Mouse (Mus musculus) heart, postnatal 0 days (tissue): ENCODE results near the gene Clec4f. TPM values are rescaled to one million over a fixed set of nuclear protein-coding genes. Genes with fewer than 3 reads are reported as not detected.

Experiments used
- ATAC-seq: fragments of 200-750 bp; cut with Nextera tagmentation; 2 replicates; pipeline ENCODE4 v1.8.0; 2017; ENCODE audit warnings: low read depth, moderate number of reproducible peaks, moderate library complexity; ENCODE audit not compliant: insufficient read depth
- DNase-seq: peaks from one replicate; pipeline ENCODE4 v3.0.0-alpha.2; 2016; ENCODE audit warnings: low spot score
- H3K27ac ChIP-seq: fragments of 300-500 bp; sonication (generic); 2 replicates; pipeline ENCODE4 v1.5.1; 2014; ENCODE audit warnings: low read depth, mild to moderate bottlenecking
- H3K27me3 ChIP-seq: fragments of 300-500 bp; sonication (generic); 2 replicates; pipeline ENCODE4 v1.6.1; 2014; ENCODE audit warnings: low read length, mixed read lengths; ENCODE audit not compliant: control insufficient read depth, insufficient read depth
- H3K36me3 ChIP-seq: fragments of 300-500 bp; sonication (generic); replicated peaks from 2 replicates; pipeline ENCODE4 v1.6.1; 2014; ENCODE audit warnings: low read length, mixed read lengths; ENCODE audit not compliant: control insufficient read depth, insufficient read depth
- H3K4me1 ChIP-seq: fragments of 300-500 bp; sonication (generic); 2 replicates; pipeline ENCODE4 v1.6.1; 2014; ENCODE audit warnings: antibody characterized with exemption; ENCODE audit not compliant: control insufficient read depth, insufficient read depth
- H3K4me2 ChIP-seq: fragments of 300-500 bp; sonication (generic); 2 replicates; pipeline ENCODE4 v1.6.1; 2014; ENCODE audit warnings: low read depth, mild to moderate bottlenecking, low read length, moderate library complexity
- H3K4me3 ChIP-seq: fragments of 300-500 bp; sonication (generic); 2 replicates; pipeline ENCODE4 v1.5.1; 2014; ENCODE audit warnings: low read depth, low read length
- H3K9ac ChIP-seq: fragments of 300-500 bp; sonication (generic); replicated peaks from 2 replicates; pipeline ENCODE4 v1.6.1; 2014; ENCODE audit warnings: low read depth, low read length, mixed read lengths
- H3K9me3 ChIP-seq: fragments of 300-500 bp; sonication (generic); replicated peaks from 2 replicates; pipeline ENCODE4 v1.6.1; 2016; ENCODE audit warnings: low read length; ENCODE audit not compliant: control insufficient read depth
- CTCF ChIP-seq: IDR thresholded peaks from 2 replicates; pipeline ENCODE4 v1.5.1; 2016; ENCODE audit warnings: antibody characterized with exemption, control low read depth, low read depth
- EP300 ChIP-seq: IDR thresholded peaks from 2 replicates; pipeline ENCODE4 v1.6.1; 2016; ENCODE audit warnings: antibody characterized with exemption, low read depth
- WGBS: fragments of 180-500 bp; shearing (Covaris S2); extraction: QIAGEN DNeasy Blood & Tissue Kit; methylation state at CpG from one replicate; pipeline ENCODE4 v1.1.7; 2014; 5-methylcytosine and 5-hydroxymethylcytosine counted together
- polyA plus RNA-seq: library from polyadenylated mRNA; unstranded; fragments of >200 nt; fragmentation: Nextera tagmentation; extraction: Ambion mirVana; gene quantifications from 2 replicates; pipeline ENCODE4 v1.2.1, GENCODE M21; 2015
- total RNA-seq: library from RNA; depleted of rRNA; stranded (reverse); fragments of >200 nt; gene quantifications from 2 replicates; pipeline ENCODE4 v1.2.3, GENCODE M21; 2014; ENCODE audit warnings: low replicate concordance

Gene Clec4f
- total and polyA plus RNA-seq, 2 experiments from 2014 or later, result 0.59 TPM; not detected in 1

DNA sequence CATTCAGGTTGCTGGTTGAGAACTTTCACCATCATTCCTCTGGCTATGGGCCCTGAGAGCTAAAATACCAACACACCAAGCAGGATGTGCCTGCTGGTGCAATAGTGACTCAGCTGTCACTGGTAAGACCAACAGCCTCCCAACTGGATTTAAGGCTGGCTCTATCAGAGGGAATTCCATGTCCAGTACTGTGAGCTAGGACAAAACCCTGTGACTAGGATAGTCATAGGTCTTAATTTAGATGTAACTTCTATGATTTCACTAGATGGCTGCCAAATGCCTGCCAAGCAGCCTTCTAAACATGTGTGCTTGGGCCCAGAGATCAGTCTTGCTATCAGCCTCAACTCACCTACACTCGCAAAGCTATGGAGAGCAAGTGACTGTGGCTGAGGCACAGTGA, 43.0 kb downstream of the Clec4f start:
- WGBS, result 60% methylated on average over 1 of the region's 1 CpGs
- no peaks in the 10 kb centered on the region for H3K36me3 ChIP-seq
- no peak overlapping the region for H3K4me3 ChIP-seq
- no peaks in the 10 kb centered on the region for H3K4me1 ChIP-seq
- TF ChIP-seq EP300 (no peak), CTCF (no peak)
- no peaks in the 10 kb centered on the region for H3K9me3 ChIP-seq
- no peak overlapping the region for H3K27ac ChIP-seq
- DNase-seq (no peak), ATAC-seq (peak; percentile 27; the same call in 1 of the 2 replicates)
- H3K9ac ChIP-seq, result no peak overlapping the region
- peaks cover 6% of the 10 kb centered on the region; the same call in 1 of the 2 replicates for H3K27me3 ChIP-seq
- no peak overlapping the region for H3K4me2 ChIP-seq

DNA sequence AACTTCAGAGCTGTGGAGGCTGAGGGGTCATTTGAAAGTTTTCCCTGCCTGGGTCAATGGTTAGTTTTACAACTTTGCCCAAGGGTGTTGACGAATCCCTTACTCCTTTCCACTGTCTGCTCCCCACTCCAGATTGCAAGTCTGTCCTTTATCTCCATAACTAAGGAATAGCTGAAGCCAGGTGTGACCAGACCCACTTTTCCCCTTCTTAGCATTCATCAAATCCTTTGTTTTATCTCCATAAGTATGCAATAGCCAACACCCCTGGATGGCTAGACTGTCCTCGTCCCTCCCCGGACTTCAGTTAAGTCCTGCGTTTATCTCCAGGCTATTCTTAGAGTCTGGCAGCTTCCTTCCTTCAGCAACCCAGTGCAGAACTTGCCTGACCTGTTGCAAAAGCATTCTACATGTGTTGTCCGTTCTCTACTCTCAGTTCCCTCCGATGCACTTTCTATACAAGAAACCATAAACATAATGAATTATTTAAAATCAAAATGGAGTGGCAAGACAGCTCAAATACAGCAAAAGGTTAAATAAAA, 56.3 kb downstream of the Clec4f start:
- Histone ChIP-seq H3K9me3 (no peaks in the 10 kb centered on the region), H3K4me2 (peak overlapping the region; percentile 54; the same call in 1 of the 2 replicates), H3K9ac (no peak overlapping the region), H3K27ac (peak overlapping the region; percentile 36), H3K27me3 (no peaks in the 10 kb centered on the region), H3K4me3 (no peak overlapping the region), H3K4me1 (peaks cover 14% of the 10 kb centered on the region), H3K36me3 (no peaks in the 10 kb centered on the region)
- WGBS, result 16% methylated on average over 6 of the region's 6 CpGs
- TF ChIP-seq CTCF (no peak), EP300 (no peak)
- DNase-seq (peak; percentile 76), ATAC-seq (peak; percentile 36; the same call in 1 of the 2 replicates)

DNA sequence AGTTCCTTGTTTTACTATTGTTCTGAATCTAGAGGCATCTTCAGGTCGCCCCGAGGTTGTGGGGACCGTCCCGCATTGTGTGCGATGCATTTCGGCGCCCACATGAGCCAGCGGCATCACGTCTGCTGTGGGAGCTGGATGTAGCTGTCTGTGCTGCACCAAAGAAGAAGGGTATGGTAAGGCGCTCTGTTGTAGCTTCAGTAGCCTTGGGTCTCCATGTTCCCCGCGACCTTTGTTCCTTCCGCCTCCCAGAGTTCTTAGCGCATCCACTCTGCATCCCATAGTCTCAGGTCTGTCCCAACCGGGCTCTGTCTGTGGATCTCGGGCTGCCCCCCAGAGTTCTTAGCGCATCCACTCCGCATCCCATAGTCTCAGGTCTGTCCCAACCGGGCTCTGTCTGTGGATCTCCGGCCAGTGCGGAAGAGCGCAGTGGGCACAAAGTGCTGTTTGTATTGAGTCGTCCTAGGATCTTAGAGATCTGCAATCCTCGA, 56.9 kb downstream of the Clec4f start:
- H3K9ac ChIP-seq, result no peak overlapping the region
- 0 out of 2 replicates have a peak, but pooled peaks have one; percentile 22 for ATAC-seq

DNA sequence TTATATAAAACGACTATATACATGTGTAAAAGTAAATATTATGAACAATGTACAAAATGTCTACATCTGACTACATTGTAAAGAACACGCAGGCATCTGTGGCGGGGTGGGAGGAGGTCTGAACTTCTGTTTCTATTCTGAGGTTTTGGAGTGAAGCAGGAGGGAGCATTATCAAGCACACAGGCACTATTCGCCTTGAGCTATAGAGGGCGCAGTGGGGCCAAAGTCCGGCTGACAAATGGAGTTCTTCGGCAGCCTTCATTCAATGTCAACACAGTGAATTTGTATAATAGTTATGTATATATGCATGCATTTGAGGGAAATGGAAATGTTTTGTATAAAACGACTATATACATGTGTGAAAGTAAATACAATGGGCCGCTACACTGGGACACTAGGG, 57.3 kb downstream of the Clec4f start:
- DNase-seq (peak; percentile 68), ATAC-seq (peak; percentile 83)
- TF ChIP-seq EP300, result no peak
- TF ChIP-seq CTCF, result peak; percentile 65
- Histone ChIP-seq H3K4me3 (peak overlapping the region; percentile 28; the same call in 1 of the 2 replicates), H3K36me3 (no peaks in the 10 kb centered on the region), H3K9me3 (no peaks in the 10 kb centered on the region), H3K27ac (no peak overlapping the region), H3K27me3 (no peaks in the 10 kb centered on the region), H3K4me2 (peak overlapping the region; percentile 54), H3K4me1 (peaks cover 23% of the 10 kb centered on the region), H3K9ac (no peak overlapping the region)
- 4% methylated on average over 9 of the region's 9 CpGs for WGBS

More for the DNA sequence above, 56.9 kb downstream of the Clec4f start:
- WGBS, result 31% methylated on average over 24 of the region's 24 CpGs
- H3K4me2 ChIP-seq, result peak overlapping the region; percentile 54
- DNase-seq, result no peak
- H3K9me3 ChIP-seq, result no peaks in the 10 kb centered on the region
- H3K4me1 ChIP-seq, result peaks cover 19% of the 10 kb centered on the region
- TF ChIP-seq CTCF, result no peak
- TF ChIP-seq EP300, result no peak
- peak overlapping the region; percentile 36; the same call in 1 of the 2 replicates for H3K27ac ChIP-seq
- no peaks in the 10 kb centered on the region for H3K36me3 ChIP-seq
- no peaks in the 10 kb centered on the region for H3K27me3 ChIP-seq
- H3K4me3 ChIP-seq, result peak overlapping the region; percentile 28; the same call in 1 of the 2 replicates

DNA sequence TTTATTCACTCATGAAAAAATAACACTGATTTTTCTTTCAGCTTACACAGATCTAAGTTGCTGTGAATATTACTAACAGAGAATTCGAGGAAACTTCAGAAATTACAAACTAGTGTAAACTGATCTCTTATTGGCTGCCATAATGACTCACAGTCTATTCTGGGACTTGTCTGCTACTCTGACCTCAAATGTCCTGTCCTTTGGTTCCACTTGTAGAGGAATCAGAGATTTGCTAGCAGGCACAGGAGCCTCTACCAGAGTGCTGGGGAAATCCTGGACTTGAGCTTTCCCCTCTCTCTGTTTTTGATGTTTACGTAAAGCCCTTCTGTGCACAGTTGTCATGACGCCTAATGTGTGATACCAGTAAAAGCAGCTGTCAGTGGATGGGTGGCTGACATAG, 58.0 kb downstream of the Clec4f start:
- 15% methylated on average over 3 of the region's 3 CpGs for WGBS
- H3K4me3 ChIP-seq, result no peak overlapping the region
- no peaks in the 10 kb centered on the region for H3K9me3 ChIP-seq
- no peaks in the 10 kb centered on the region for H3K27me3 ChIP-seq
- H3K9ac ChIP-seq, result no peak overlapping the region
- ATAC-seq (peak; percentile 90), DNase-seq (peak; percentile 79)
- no peak for TF ChIP-seq EP300
- no peak for TF ChIP-seq CTCF
- peaks cover 30% of the 10 kb centered on the region for H3K4me1 ChIP-seq
- H3K27ac ChIP-seq, result peak overlapping the region; percentile 86
- H3K4me2 ChIP-seq, result 0 out of 2 replicates have a peak overlapping the region, but pooled peaks have one; percentile 21
- H3K36me3 ChIP-seq, result no peaks in the 10 kb centered on the region
